Mouse (Mus musculus) frontal cortex, postnatal 36 days (tissue): ENCODE results near the gene Pgls.

ENCODE experiments used
- DNase-seq, 2 experiments: peaks; one replicate each; pipeline ENCODE4 v3.0.0; 2022; ENCODE audit warnings: low spot score in 2 of 2

Pgls gene

DNA sequence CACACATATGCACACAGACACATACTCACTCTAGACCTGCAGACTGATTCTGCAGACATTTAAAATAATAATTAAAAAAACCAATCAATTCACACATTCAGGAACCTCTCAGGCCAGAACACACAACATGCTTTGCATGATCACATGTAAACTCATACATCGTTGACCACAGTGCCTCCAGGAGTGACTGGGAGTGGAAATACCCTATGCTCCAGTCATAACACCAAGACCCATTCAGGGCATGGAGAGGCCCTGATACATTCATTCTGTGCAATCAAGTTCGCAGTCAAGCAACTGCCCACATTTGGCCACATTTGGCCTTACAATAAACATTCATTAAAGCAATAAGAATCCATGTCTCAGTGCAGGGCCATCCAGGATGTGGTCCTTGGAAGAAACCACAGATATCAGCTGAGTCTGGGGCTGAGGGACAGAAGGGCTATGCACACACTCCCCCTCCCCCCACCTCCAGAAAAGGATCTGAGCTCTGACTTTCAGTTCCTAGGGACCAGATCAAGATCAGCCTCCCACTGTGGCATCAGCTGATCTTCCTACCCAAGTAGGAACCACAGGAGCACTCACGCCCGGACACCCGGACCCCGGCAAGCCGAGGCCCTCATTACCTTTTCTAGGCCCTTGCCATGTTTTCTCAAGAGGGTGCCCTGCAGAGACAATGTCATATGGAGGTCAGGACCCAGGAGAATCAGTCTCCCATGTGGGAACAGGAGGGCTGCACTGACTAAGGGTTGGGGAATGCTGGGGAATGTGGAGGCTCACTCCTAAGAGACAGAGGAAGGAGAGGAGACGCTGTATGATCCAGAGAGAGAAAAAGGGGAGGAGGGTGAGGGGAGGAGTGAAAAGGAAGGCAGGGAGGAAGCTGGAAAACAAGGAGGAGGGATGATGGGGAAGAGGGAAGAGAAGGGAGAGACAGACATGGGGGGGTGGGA is 45.4 kb downstream of the Pgls start:
- no peak for DNase-seq

DNA sequence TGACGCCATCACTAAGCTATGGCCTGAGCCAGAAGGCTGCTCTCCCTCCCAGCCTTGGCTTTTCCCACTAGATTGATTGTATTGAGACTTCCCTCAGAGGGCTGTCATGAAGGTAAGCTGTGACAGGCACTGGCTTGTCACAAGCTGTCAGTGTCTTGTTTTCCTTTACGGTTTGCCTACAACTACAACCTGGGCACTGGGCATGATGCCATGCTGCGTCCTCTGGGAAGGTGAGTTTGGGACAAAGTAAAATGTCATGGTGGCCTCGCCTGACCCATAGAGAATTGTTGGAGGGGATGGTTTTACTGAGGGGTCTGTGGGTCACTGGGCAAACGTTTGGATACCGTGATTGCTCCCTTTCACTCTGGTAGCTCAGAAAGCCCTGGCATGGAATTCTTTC is 46.3 kb downstream of the Pgls start:
- no peak for DNase-seq

DNA sequence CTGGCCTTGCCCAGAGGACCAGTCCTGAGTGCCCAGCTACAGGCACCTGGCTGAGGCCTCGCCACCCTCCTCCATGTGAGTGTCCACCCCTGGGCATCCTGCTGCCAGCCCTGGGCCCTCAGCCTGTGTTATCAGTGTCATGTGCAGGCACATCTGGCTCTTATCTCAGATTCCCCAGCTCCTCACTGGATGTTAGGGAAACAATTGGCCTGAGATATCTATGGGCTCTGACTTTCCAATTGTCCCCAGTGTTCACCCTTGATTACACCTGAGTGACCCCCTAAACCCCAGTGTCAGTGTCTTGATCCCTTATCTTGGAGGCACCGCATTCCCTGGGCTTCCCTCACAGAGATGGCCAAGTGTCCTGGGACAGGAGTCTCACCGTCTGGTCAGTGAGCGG is 47.3 kb downstream of the Pgls start:
- DNase-seq, result no peak

GRCm38 (mm10) chr8:71645510-71645909 is 53.5 kb downstream of the Pgls start:
- DNase-seq, result no peak
